Mouse (Mus musculus): ENCODE measurements around the gene Gdnf. TPM values are rescaled to one million over a fixed set of nuclear protein-coding genes. Genes with fewer than 3 reads are reported as not detected.

The Gdnf gene
- polyA plus RNA-seq, 2 experiments: 0.01 to 0.06 TPM

- Histone ChIP-seq H3K4me2 (ENCODE audit: low read depth) (no peak overlapping the region), H3K4me1 (replicated peaks; ENCODE audit: control insufficient read depth in 2 of 2, insufficient read depth in 2 of 2, low read length in 1 of 2) (no peaks in the 10 kb centered on the region), H3K27ac (no peak overlapping the region), H3K36me3 (replicated peaks; ENCODE audit: control insufficient read depth, insufficient read depth, low read depth) (no peaks in the 10 kb centered on the region), H3K27me3 (ENCODE audit: control insufficient read depth, insufficient read depth, low read length) (no peaks in the 10 kb centered on the region), H3K9ac (replicated peaks) (no peak overlapping the region), H3K4me3 (ENCODE audit: insufficient read depth in 1 of 2, low read depth in 2 of 2, low read length in 2 of 2) (no peak overlapping the region), H3K9me3 (ENCODE audit: control insufficient read depth, low read length) (no peaks in the 10 kb centered on the region)
- no peak for ATAC-seq (ENCODE audit: insufficient read depth)
- TF ChIP-seq EP300 (IDR thresholded peaks at IDR 0.05; ENCODE audit: low read depth) (no peak), CTCF (IDR thresholded peaks at IDR 0.05; ENCODE audit: low read depth) (no peak)
- WGBS (ENCODE audit: insufficient replicate concordance): 68% methylated on average over 10 of the region's 10 CpGs
- no peak for DNase-seq (ENCODE audit: low read depth in 3 of 3, low spot score in 3 of 3)
Measured at GRCm38 (mm10) chr15:7885106-7885505, 74.5 kb downstream of the Gdnf start.

- ATAC-seq (ENCODE audit: insufficient read depth): no peak
- no peak overlapping the region for H3K9ac ChIP-seq (replicated peaks)
- no peaks in the 10 kb centered on the region for H3K36me3 ChIP-seq (replicated peaks; ENCODE audit: control insufficient read depth, insufficient read depth, low read depth)
- no peak for DNase-seq (ENCODE audit: low read depth in 3 of 3, low spot score in 3 of 3)
- no peak overlapping the region for H3K4me3 ChIP-seq (ENCODE audit: insufficient read depth in 1 of 2, low read depth in 2 of 2, low read length in 2 of 2)
- TF ChIP-seq CTCF (IDR thresholded peaks at IDR 0.05; ENCODE audit: low read depth) (no peak), EP300 (IDR thresholded peaks at IDR 0.05; ENCODE audit: low read depth) (no peak)
- no peaks in the 10 kb centered on the region for H3K27me3 ChIP-seq (ENCODE audit: control insufficient read depth, insufficient read depth, low read length)
- 66% methylated on average over 8 of the region's 8 CpGs for WGBS (ENCODE audit: insufficient replicate concordance)
- H3K4me1 ChIP-seq (replicated peaks; ENCODE audit: control insufficient read depth in 2 of 2, insufficient read depth in 2 of 2, low read length in 1 of 2): 0 out of 4 replicates have a peak, but pooled peaks cover 0 to 2% of the 10 kb centered on the region in 2 experiments
- H3K9me3 ChIP-seq (ENCODE audit: control insufficient read depth, low read length): no peaks in the 10 kb centered on the region
- no peak overlapping the region for H3K4me2 ChIP-seq (ENCODE audit: low read depth)
- no peak overlapping the region for H3K27ac ChIP-seq
Measured at GRCm38 (mm10) chr15:7886591-7886990, 75.9 kb downstream of the Gdnf start.
